Mouse (Mus musculus): ENCODE data around the gene Olfr1393. TPM values are rescaled to one million over a fixed set of nuclear protein-coding genes. Genes with fewer than 3 reads are reported as not detected.
"Not testable (repeated sequence)": the region's sequence is repeated elsewhere in the genome, so short reads cannot be mapped to it uniquely, and the experiment has no call there.

Gene Olfr1393
- polyA plus RNA-seq, 1 experiment from 2014 or later, result 0.06 TPM

- no peak for ATAC-seq (ENCODE audit: low FRiP score, low read depth)
- Histone ChIP-seq H3K27ac (replicated peaks) (no peak overlapping the region), H3K36me3 (no peaks in the 10 kb centered on the region), H3K9ac (replicated peaks) (no peak overlapping the region), H3K4me2 (replicated peaks) (no peak overlapping the region), H3K9me3 (no peaks in the 10 kb centered on the region), H3K27me3 (no peaks in the 10 kb centered on the region), H3K4me1 (peaks cover 2% of the 10 kb centered on the region; the same call in 1 of the 2 replicates), H3K4me3 (no peak overlapping the region)
- WGBS, result 94% methylated on average over 9 of the region's 9 CpGs
These were observed 8.3 kb upstream of the Olfr1393 start for GRCm38 (mm10) chr11:49269761-49270160.

- Histone ChIP-seq H3K36me3 (no peaks in the 10 kb centered on the region), H3K4me1 (peaks cover 2% of the 10 kb centered on the region; the same call in 1 of the 2 replicates), H3K9ac (replicated peaks) (no peak overlapping the region), H3K27me3 (no peaks in the 10 kb centered on the region), H3K4me3 (no peak overlapping the region), H3K27ac (replicated peaks) (no peak overlapping the region), H3K4me2 (replicated peaks) (no peak overlapping the region), H3K9me3 (no peaks in the 10 kb centered on the region)
- 88% methylated on average over 4 of the region's 4 CpGs for WGBS
- no peak for ATAC-seq (ENCODE audit: low FRiP score, low read depth)
These were observed 7.7 kb upstream of the Olfr1393 start for GRCm38 (mm10) chr11:49270368-49270767.

- peak; percentile 52 for ATAC-seq (ENCODE audit: low FRiP score, low read depth)
- Histone ChIP-seq H3K27me3 (no peaks in the 10 kb centered on the region), H3K9me3 (no peaks in the 10 kb centered on the region), H3K4me1 (peaks cover 2% of the 10 kb centered on the region; the same call in 1 of the 2 replicates), H3K4me3 (no peak overlapping the region), H3K27ac (replicated peaks) (no peak overlapping the region), H3K4me2 (replicated peaks) (no peak overlapping the region), H3K36me3 (no peaks in the 10 kb centered on the region), H3K9ac (replicated peaks) (no peak overlapping the region)
- WGBS, result 34% methylated on average over 7 of the region's 7 CpGs
These were observed 6.8 kb upstream of the Olfr1393 start for GRCm38 (mm10) chr11:49271334-49271733.

GRCm38 (mm10) chr11:49273834-49274519 lies 4.1 kb upstream of the Olfr1393 start:
- Histone ChIP-seq H3K4me2 (replicated peaks) (no peak overlapping the region), H3K9ac (replicated peaks) (no peak overlapping the region), H3K27me3 (no peaks in the 10 kb centered on the region), H3K4me3 (no peak overlapping the region), H3K4me1 (peaks cover 2% of the 10 kb centered on the region; the same call in 1 of the 2 replicates), H3K27ac (replicated peaks) (peak overlapping the region; percentile 35), H3K9me3 (no peaks in the 10 kb centered on the region), H3K36me3 (no peaks in the 10 kb centered on the region)
- ATAC-seq (ENCODE audit: low FRiP score, low read depth), result peak; percentile 59
- 64% methylated on average over 11 of the region's 11 CpGs for WGBS

GRCm38 (mm10) chr11:49284982-49285381 lies 6.9 kb downstream of the Olfr1393 start, which contains the start of gene Olfr1392:
TSS of gene Olfr1392 (plus strand) at chr11:49285282.
- H3K27me3 ChIP-seq; H3K27ac ChIP-seq (replicated peaks); H3K36me3 ChIP-seq; H3K9ac ChIP-seq (replicated peaks); H3K4me1 ChIP-seq; H3K4me2 ChIP-seq (replicated peaks); H3K9me3 ChIP-seq; H3K4me3 ChIP-seq; ATAC-seq (ENCODE audit: low FRiP score, low read depth): not testable (repeated sequence)
- 52% methylated on average over 1 of the region's 1 CpGs for WGBS

GRCm38 (mm10) chr11:49287251-49287650 lies 9.1 kb downstream of the Olfr1393 start:
- no peak overlapping the region for H3K4me2 ChIP-seq (replicated peaks)
- H3K27me3 ChIP-seq, result no peaks in the 10 kb centered on the region
- H3K9me3 ChIP-seq, result no peaks in the 10 kb centered on the region
- WGBS, result 77% methylated on average over 2 of the region's 2 CpGs
- no peaks in the 10 kb centered on the region for H3K4me1 ChIP-seq
- no peak for ATAC-seq (ENCODE audit: low FRiP score, low read depth)
- no peak overlapping the region for H3K27ac ChIP-seq (replicated peaks)
- H3K9ac ChIP-seq (replicated peaks), result no peak overlapping the region
- no peaks in the 10 kb centered on the region for H3K36me3 ChIP-seq
- no peak overlapping the region for H3K4me3 ChIP-seq

- Histone ChIP-seq H3K4me1 (peaks cover 3% of the 10 kb centered on the region; the same call in 1 of the 2 replicates), H3K4me2 (replicated peaks) (no peak overlapping the region), H3K36me3 (no peaks in the 10 kb centered on the region), H3K9ac (replicated peaks) (no peak overlapping the region), H3K27ac (replicated peaks) (no peak overlapping the region), H3K27me3 (no peaks in the 10 kb centered on the region), H3K9me3 (no peaks in the 10 kb centered on the region), H3K4me3 (no peak overlapping the region)
- WGBS, result 69% methylated on average over 3 of the region's 3 CpGs
- no peak for ATAC-seq (ENCODE audit: low FRiP score, low read depth)
These were observed 14.7 kb downstream of the Olfr1393 start for GRCm38 (mm10) chr11:49292777-49293176.

GRCm38 (mm10) chr11:49304441-49304840 lies 26.3 kb downstream of the Olfr1393 start, which contains the start of gene Olfr10:
TSS of gene Olfr10 (plus strand) at chr11:49304741.
- H3K9me3 ChIP-seq, result no peaks in the 10 kb centered on the region
- ATAC-seq (ENCODE audit: low FRiP score, low read depth), result no peak
- H3K27ac ChIP-seq (replicated peaks), result no peak within 1 kb of the TSS
- H3K4me1 ChIP-seq, result no peaks in the 10 kb centered on the region
- no peaks in the 10 kb centered on the region for H3K36me3 ChIP-seq
- no peak within 1 kb of the TSS for H3K9ac ChIP-seq (replicated peaks)
- H3K4me3 ChIP-seq, result no peak within 1 kb of the TSS
- H3K27me3 ChIP-seq, result no peaks in the 10 kb centered on the region
- H3K4me2 ChIP-seq (replicated peaks), result no peak within 1 kb of the TSS

GRCm38 (mm10) chr11:49308547-49308946 lies 30.4 kb downstream of the Olfr1393 start:
- H3K27ac ChIP-seq (replicated peaks); H3K4me3 ChIP-seq; H3K36me3 ChIP-seq; H3K4me1 ChIP-seq; H3K27me3 ChIP-seq; H3K9me3 ChIP-seq; H3K9ac ChIP-seq (replicated peaks); ATAC-seq (ENCODE audit: low FRiP score, low read depth); H3K4me2 ChIP-seq (replicated peaks): not testable (repeated sequence)
- WGBS, result 85% methylated on average over 5 of the region's 5 CpGs

GRCm38 (mm10) chr11:49322442-49322841 lies 44.3 kb downstream of the Olfr1393 start, which contains the start of gene Olfr1391:
TSS of gene Olfr1391 (plus strand) at chr11:49322742.
- Histone ChIP-seq H3K4me1 (no peaks in the 10 kb centered on the region), H3K36me3 (no peaks in the 10 kb centered on the region), H3K9me3 (no peaks in the 10 kb centered on the region), H3K9ac (replicated peaks) (no peak within 1 kb of the TSS), H3K4me2 (replicated peaks) (no peak within 1 kb of the TSS), H3K4me3 (no peak within 1 kb of the TSS), H3K27me3 (no peaks in the 10 kb centered on the region), H3K27ac (replicated peaks) (no peak within 1 kb of the TSS)
- WGBS, result 87% methylated on average over 2 of the region's 2 CpGs
- ATAC-seq (ENCODE audit: low FRiP score, low read depth), result no peak

- ATAC-seq (ENCODE audit: low FRiP score, low read depth), result no peak
- no peak overlapping the region for H3K27ac ChIP-seq (replicated peaks)
- no peaks in the 10 kb centered on the region for H3K4me1 ChIP-seq
- H3K4me3 ChIP-seq, result no peak overlapping the region
- H3K36me3 ChIP-seq, result no peaks in the 10 kb centered on the region
- no peaks in the 10 kb centered on the region for H3K9me3 ChIP-seq
- no peak overlapping the region for H3K4me2 ChIP-seq (replicated peaks)
- H3K9ac ChIP-seq (replicated peaks), result no peak overlapping the region
- WGBS, result 84% methylated on average over 3 of the region's 3 CpGs
- no peaks in the 10 kb centered on the region for H3K27me3 ChIP-seq
These were observed 48.6 kb downstream of the Olfr1393 start for GRCm38 (mm10) chr11:49326726-49327125.

GRCm38 (mm10) chr11:49329686-49330085 lies 51.6 kb downstream of the Olfr1393 start:
- no peak overlapping the region for H3K4me2 ChIP-seq (replicated peaks)
- H3K4me1 ChIP-seq, result no peaks in the 10 kb centered on the region
- no peaks in the 10 kb centered on the region for H3K36me3 ChIP-seq
- H3K4me3 ChIP-seq, result no peak overlapping the region
- no peak for ATAC-seq (ENCODE audit: low FRiP score, low read depth)
- no peaks in the 10 kb centered on the region for H3K27me3 ChIP-seq
- 71% methylated on average over 1 of the region's 1 CpGs for WGBS
- H3K9ac ChIP-seq (replicated peaks), result no peak overlapping the region
- no peak overlapping the region for H3K27ac ChIP-seq (replicated peaks)
- no peaks in the 10 kb centered on the region for H3K9me3 ChIP-seq

Measured in midbrain, embryonic 12.5 days (tissue).